Mouse (Mus musculus) embryonic facial prominence, embryonic 14.5 days (tissue): ENCODE data around the gene Tatdn3. TPM values are rescaled to one million over a fixed set of nuclear protein-coding genes. Genes with fewer than 3 reads are reported as not detected.
A peak's percentile ranks its signal among the peaks of the same experiment; 100 is the strongest.

Experiments used
- ATAC-seq: fragments of 200-750 bp; cut with Nextera tagmentation; 2 replicates; pipeline ENCODE4 v1.8.0; 2017; ENCODE audit warnings: low read depth, moderate number of reproducible peaks, moderate TSS enrichment
- DNase-seq: peaks from one replicate; pipeline ENCODE4 v3.0.0-alpha.2; 2015; ENCODE audit warnings: low spot score
- H3K27ac ChIP-seq: fragments of 300-500 bp; sonication (generic); replicated peaks from 2 replicates; pipeline ENCODE4 v1.5.1; 2014; ENCODE audit warnings: low read depth, mild to moderate bottlenecking, low read length, moderate library complexity
- H3K27me3 ChIP-seq: fragments of 300-500 bp; sonication (generic); replicated peaks from 2 replicates; pipeline ENCODE4 v1.6.1; 2014; ENCODE audit warnings: low read length; ENCODE audit not compliant: control insufficient read depth, insufficient read depth
- H3K36me3 ChIP-seq: fragments of 300-500 bp; sonication (generic); 2 replicates; pipeline ENCODE4 v1.6.1; 2014; ENCODE audit warnings: low read length, mixed read lengths; ENCODE audit not compliant: control insufficient read depth, insufficient read depth
- H3K4me1 ChIP-seq: fragments of 300-500 bp; sonication (generic); 2 replicates; pipeline ENCODE4 v1.6.1; 2014; ENCODE audit warnings: antibody characterized with exemption, low read length; ENCODE audit not compliant: control insufficient read depth, insufficient read depth
- H3K4me2 ChIP-seq: fragments of 300-500 bp; sonication (generic); 2 replicates; pipeline ENCODE4 v1.6.1; 2014; ENCODE audit warnings: low read depth, mild to moderate bottlenecking, low read length, moderate library complexity, mixed read lengths
- H3K4me3 ChIP-seq: fragments of 300-500 bp; sonication (generic); 2 replicates; pipeline ENCODE4 v1.5.1; 2014; ENCODE audit warnings: low read depth, mild to moderate bottlenecking, low read length
- H3K9ac ChIP-seq: fragments of 300-500 bp; sonication (generic); 2 replicates; pipeline ENCODE4 v1.6.1; 2014; ENCODE audit warnings: low read depth, mild to moderate bottlenecking, low read length, moderate library complexity, mixed read lengths
- H3K9me3 ChIP-seq: fragments of 300-500 bp; sonication (generic); 2 replicates; pipeline ENCODE4 v1.6.1; 2016; ENCODE audit warnings: low read length; ENCODE audit not compliant: control insufficient read depth
- WGBS: fragments of 180-500 bp; shearing (Covaris S2); extraction: QIAGEN DNeasy Blood & Tissue Kit; methylation state at CpG from one replicate; pipeline ENCODE4 v1.1.7; 2014; 5-methylcytosine and 5-hydroxymethylcytosine counted together
- polyA plus RNA-seq: library from polyadenylated mRNA; unstranded; fragments of >200 nt; fragmentation: Nextera tagmentation; extraction: Ambion mirVana; gene quantifications from 2 replicates; pipeline ENCODE4 v1.2.1, GENCODE M21; 2014

Gene Tatdn3
- polyA plus RNA-seq: 12.9 and 14.7 TPM in 2 replicates

DNA sequence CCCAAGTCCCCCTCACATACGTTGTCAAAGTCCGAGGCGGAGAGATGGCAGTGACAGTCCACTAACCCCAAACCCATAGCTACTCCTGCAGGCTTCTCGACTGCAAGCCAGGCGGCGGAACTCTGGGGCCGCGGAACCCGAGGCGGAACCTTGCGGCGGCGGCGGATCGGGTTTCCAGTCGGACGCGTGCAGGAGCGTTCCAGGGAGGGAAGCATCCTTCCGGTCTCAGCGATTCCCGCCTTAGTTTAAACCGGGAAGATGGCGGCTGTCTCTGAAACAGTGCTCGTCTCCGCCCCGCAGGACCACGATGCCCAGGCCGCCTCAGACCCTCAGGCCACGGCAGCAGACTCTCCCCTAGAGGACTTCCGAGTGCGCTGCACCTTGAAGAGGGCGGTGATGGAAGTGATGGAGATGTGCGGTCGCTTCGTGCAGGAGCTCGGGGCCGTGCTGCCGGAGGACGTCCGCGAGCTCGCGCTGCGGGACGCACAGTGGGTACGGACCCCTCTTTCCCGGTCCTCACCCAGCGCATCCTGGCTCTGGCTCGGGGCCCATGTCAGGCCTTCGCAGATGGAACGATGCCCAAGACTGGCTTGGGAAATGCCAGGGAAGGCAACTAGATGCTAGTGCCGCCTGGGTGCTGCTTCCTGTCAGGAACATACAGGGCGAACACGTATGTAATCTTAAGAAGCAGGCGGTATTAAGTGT lies at the start of gene Tatdn3, which contains the start of gene Nsl1:
Tatdn3 (minus strand) TSS at position 152 of the 705 bp plus-strand sequence.
Nsl1 (plus strand) TSS at position 232 of the 705 bp plus-strand sequence.
- no peak within 1 kb of the TSS; the same call in 1 of the 2 replicates for H3K27ac ChIP-seq
- no peaks in the 10 kb centered on the region for H3K9me3 ChIP-seq
- DNase-seq (peak; percentile 92), ATAC-seq (peak; percentile 95)
- H3K36me3 ChIP-seq: peaks cover 18% of the 10 kb centered on the region
- peak within 1 kb of the TSS; percentile 78 for H3K4me3 ChIP-seq
- peaks cover 13% of the 10 kb centered on the region for H3K4me1 ChIP-seq
- no peaks in the 10 kb centered on the region for H3K27me3 ChIP-seq
- H3K4me2 ChIP-seq: peak within 1 kb of the TSS; percentile 78
- WGBS: under 1% methylated on average over 56 of the region's 56 CpGs
- peak within 1 kb of the TSS; percentile 71 for H3K9ac ChIP-seq

DNA sequence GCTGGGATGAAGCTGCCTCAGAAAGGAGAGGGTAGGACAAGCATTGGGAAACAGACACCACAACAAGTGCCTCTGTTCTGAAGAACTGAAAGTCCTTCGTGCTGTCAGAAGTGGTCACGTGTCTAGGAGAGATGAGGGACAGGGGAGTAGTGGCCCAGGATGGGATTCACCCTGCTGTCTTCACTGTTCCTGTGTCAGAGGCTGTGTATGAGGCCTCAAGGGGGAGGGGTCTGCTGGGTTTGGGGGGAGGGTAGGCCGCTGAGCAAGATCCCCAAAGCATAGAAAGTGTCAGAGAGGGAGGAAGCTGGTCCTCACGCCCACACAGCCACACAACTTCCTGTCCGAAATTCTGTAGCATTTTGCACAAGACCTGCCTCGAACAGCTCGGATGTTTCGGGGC lies 48.4 kb upstream of the Tatdn3 start:
- 53% methylated on average over 8 of the region's 8 CpGs for WGBS
- Histone ChIP-seq H3K9ac (no peak overlapping the region; the same call in 1 of the 2 replicates), H3K9me3 (no peaks in the 10 kb centered on the region), H3K36me3 (no peaks in the 10 kb centered on the region), H3K4me2 (no peak overlapping the region), H3K27ac (no peak overlapping the region), H3K27me3 (no peaks in the 10 kb centered on the region), H3K4me3 (no peak overlapping the region), H3K4me1 (no peaks in the 10 kb centered on the region)
- ATAC-seq: no peak
- DNase-seq: no peak

DNA sequence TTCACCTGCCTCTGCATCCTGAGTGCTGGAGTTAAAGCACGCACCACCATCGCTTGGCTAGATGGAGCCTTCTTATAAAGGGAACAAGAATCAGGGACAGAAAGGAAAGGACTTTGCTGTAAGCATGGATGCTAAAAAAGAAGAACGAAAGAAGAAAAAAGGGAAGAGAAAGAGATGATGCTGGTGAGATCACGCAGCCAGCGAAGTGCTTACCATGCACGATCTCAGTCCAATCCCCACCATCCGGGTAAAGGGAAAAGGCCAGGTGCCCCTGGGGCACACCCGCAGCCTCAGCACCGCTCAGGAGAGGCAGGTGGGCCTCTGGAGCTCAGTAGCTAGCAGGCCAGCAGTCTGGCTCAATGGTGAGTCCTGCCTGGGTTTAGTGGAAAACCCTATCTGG lies 47.2 kb upstream of the Tatdn3 start:
- H3K36me3 ChIP-seq: no peaks in the 10 kb centered on the region
- H3K4me3 ChIP-seq: no peak overlapping the region
- no peak overlapping the region for H3K9ac ChIP-seq
- DNase-seq: no peak
- no peak overlapping the region for H3K4me2 ChIP-seq
- H3K9me3 ChIP-seq: no peaks in the 10 kb centered on the region
- H3K27me3 ChIP-seq: no peaks in the 10 kb centered on the region
- H3K4me1 ChIP-seq: no peaks in the 10 kb centered on the region
- H3K27ac ChIP-seq: no peak overlapping the region
- 88% methylated on average over 9 of the region's 9 CpGs for WGBS
- ATAC-seq: no peak

DNA sequence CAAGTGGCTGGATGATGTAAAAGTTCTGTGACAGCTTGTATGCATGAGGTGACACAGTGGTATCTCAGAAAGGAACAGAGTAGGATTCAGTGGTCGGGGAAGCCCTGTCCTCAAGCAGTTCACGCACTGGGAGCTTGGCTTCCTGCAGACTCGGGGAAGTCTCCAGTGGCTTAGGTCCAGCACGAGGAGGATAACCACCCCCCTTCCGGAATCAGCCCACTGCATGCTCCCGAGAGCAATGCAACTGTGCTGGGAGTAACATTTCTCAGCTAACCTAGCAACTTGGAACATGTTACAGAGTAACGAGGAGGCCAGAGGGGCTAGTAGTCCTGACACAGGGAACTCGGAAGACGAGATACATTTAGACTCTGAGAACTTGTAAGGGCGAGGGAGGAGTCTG lies 44.6 kb upstream of the Tatdn3 start:
- Histone ChIP-seq H3K27me3 (no peaks in the 10 kb centered on the region), H3K9ac (no peak overlapping the region), H3K27ac (no peak overlapping the region), H3K9me3 (no peaks in the 10 kb centered on the region), H3K4me2 (no peak overlapping the region), H3K36me3 (no peaks in the 10 kb centered on the region), H3K4me3 (no peak overlapping the region), H3K4me1 (no peaks in the 10 kb centered on the region)
- DNase-seq (no peak), ATAC-seq (no peak)
- WGBS: 63% methylated on average over 10 of the region's 10 CpGs

DNA sequence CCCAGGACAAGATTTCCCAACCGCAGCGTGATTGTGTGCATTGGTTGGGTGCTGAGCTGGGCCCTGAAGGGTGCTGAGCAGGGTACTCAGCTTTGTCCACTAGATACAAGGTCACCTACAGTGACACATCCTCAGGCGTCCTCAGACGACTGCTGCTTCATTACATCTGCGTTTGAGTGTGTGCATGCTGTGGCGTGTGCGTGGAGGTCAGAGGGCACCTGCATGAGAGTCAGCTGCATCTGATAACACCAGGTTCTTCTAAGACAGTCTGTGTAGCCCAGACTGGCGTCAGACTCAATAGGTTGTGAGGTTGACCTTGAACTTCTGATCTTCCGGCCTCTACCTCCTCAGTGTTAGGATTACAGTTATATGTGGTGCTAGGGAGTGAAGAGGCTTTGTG lies 42.5 kb upstream of the Tatdn3 start:
- WGBS: 75% methylated on average over 9 of the region's 9 CpGs
- H3K4me1 ChIP-seq: no peaks in the 10 kb centered on the region
- no peak overlapping the region for H3K4me3 ChIP-seq
- H3K27ac ChIP-seq: no peak overlapping the region
- H3K27me3 ChIP-seq: no peaks in the 10 kb centered on the region
- ATAC-seq (no peak), DNase-seq (no peak)
- H3K36me3 ChIP-seq: no peaks in the 10 kb centered on the region
- no peaks in the 10 kb centered on the region for H3K9me3 ChIP-seq
- no peak overlapping the region for H3K9ac ChIP-seq
- no peak overlapping the region for H3K4me2 ChIP-seq

DNA sequence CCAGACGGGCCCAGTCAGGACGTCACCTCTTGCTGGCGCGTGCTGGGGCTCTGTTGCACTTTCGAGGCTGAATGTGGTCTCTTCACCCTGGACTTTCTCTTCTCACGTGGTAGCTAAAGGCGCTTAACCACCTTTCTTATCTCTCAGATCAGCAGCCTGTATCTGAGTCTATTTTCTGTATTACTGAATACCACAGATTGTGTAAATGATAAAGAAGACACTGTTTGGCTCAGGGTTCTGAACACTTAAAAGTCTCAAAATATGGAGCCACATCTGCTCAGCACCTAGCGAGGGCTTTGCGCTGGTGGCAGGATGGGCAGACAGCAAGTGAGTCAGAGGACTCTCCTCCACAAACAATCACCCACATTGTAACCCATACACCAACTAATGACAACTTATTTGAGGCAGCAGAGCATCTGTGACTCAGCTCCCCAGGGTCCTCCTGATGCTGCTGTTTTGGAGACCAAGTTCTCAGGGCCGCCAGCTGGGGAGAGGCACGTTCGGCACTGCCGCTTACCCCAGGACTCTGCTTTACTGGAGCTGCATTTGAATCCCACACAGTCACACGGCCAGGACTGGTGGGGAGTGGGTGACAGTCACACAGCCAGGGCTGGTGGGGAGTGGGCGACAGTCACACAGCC lies 40.1 kb upstream of the Tatdn3 start:
- Histone ChIP-seq H3K36me3 (no peaks in the 10 kb centered on the region), H3K27ac (no peak overlapping the region), H3K27me3 (0 out of 2 replicates have a peak, but pooled peaks cover 10% of the 10 kb centered on the region), H3K9ac (no peak overlapping the region), H3K4me3 (no peak overlapping the region), H3K4me2 (no peak overlapping the region), H3K4me1 (peaks cover 8% of the 10 kb centered on the region; the same call in 1 of the 2 replicates), H3K9me3 (no peaks in the 10 kb centered on the region)
- 73% methylated on average over 15 of the region's 15 CpGs for WGBS
- DNase-seq (no peak), ATAC-seq (no peak)

DNA sequence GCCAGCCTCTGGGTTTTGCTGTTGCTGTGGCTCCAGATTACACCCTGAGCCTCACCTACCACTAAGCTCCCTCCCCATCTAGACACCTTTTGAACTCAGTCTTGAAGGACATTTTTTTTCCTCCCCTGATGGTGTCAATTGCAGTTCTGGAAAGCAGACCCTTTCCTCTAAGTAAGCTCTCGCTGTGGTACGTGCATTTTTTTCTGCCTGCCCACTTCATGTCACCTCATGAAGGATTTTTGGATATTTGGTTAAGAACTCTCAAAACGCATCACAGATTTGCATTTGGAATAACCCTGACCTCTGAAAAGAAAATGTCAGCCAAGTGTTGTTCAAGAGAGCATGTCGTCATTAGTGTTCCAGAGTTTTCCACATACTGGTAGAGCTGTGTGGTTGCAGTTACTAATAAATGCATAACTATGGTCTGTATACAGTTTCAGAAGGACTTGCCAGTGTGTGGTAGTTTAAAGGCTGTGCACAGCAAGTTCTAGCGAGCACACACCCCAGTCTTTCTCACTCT lies 37.1 kb upstream of the Tatdn3 start:
- peaks cover 14% of the 10 kb centered on the region; the same call in 1 of the 2 replicates for H3K4me1 ChIP-seq
- H3K9ac ChIP-seq: no peak overlapping the region
- 57% methylated on average over 5 of the region's 5 CpGs for WGBS
- no peak overlapping the region for H3K4me2 ChIP-seq
- H3K27me3 ChIP-seq: 0 out of 2 replicates have a peak, but pooled peaks cover 10% of the 10 kb centered on the region
- no peaks in the 10 kb centered on the region for H3K9me3 ChIP-seq
- no peaks in the 10 kb centered on the region for H3K36me3 ChIP-seq
- DNase-seq: no peak
- H3K4me3 ChIP-seq: no peak overlapping the region
- ATAC-seq: no peak
- H3K27ac ChIP-seq: no peak overlapping the region

DNA sequence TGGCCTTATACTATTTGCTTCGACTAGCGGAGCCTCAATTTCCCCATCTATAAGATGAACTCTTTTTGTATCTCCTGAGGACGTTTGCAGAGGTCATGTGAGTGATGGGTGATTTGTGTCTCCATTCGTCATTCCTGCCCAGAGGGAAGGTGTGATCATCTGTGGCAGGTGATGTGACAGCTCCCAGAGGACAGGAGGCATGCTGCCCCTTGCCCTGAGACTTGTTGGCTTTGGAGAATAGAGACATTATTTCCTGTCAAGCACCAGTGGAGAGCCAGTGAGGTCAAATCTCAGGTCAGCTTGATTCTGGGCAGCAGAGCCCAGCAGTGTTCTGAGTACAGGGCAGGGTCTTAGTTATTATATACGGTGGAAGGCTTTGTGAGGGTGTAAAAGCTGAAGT lies 36.4 kb upstream of the Tatdn3 start:
- no peak for DNase-seq
- peak overlapping the region; percentile 97 for H3K4me2 ChIP-seq

More for the DNA sequence above, 36.4 kb upstream of the Tatdn3 start:
- Histone ChIP-seq H3K9ac (no peak overlapping the region), H3K4me1 (peaks cover 14% of the 10 kb centered on the region; the same call in 1 of the 2 replicates), H3K27ac (no peak overlapping the region), H3K9me3 (no peaks in the 10 kb centered on the region), H3K27me3 (0 out of 2 replicates have a peak, but pooled peaks cover 10% of the 10 kb centered on the region), H3K36me3 (no peaks in the 10 kb centered on the region), H3K4me3 (peak overlapping the region; percentile 61; the same call in 1 of the 2 replicates)
- 33% methylated on average over 5 of the region's 5 CpGs for WGBS
- ATAC-seq: no peak
